12 mouse cellular contexts compared by ENCODE assay signal in the genomic region with DNA sequence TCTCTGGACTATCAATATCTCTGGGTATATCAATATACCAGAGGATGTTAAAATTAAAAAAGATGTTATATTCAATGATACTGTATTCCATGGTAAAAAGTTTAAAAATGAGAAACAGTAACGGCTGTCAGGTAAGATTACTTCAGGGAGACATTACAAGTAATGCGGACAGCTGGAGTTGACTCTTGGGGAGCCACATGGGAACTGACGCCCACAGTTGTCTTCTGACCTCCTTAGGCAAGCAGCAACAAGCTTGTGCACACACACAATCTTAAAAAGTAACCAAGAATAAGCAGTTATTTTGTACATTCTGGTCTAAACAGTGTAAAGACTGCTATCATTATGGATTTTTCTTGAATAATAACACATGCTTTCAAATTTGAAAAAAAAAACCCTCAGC. TPM values are rescaled to one million over a fixed set of nuclear protein-coding genes. Genes with fewer than 3 reads are reported as not detected.
DNase-seq lines count a peak whose midpoint lies in the region; ATAC-seq and TF ChIP-seq lines count a peak whose summit lies in the region.
"Had no signal": no experiment of that assay in that cellular context is flagged by ENCODE, and none has a peak within 500 bp of the region (broad histone marks: within the 10 kb centered on the region; RNA-seq: fewer than 3 reads in every experiment).

No protein-coding gene starts in this region.

- peak overlapping the region; percentile 88 for H3K4me2 ChIP-seq in heart, embryonic 15.5 days
- H3K4me2 ChIP-seq in limb, embryonic 11.5 days (ENCODE audit: low read depth, severe bottlenecking), result peak overlapping the region; percentile 80; the same call in 1 of the 2 replicates
- peak overlapping the region; percentile 84 for H3K4me2 ChIP-seq in embryonic facial prominence, embryonic 14.5 days (ENCODE audit: low read depth, low read length)
- peak overlapping the region; percentile 96 for H3K4me2 ChIP-seq in liver, embryonic 14.5 days (ENCODE audit: low read depth)

- TF ChIP-seq EP300 in liver, embryonic 14.5 days (IDR thresholded peaks at IDR 0.05; ENCODE audit: low read depth), result no peak

- H3K9ac ChIP-seq in heart, embryonic 15.5 days, result no peak overlapping the region
- no peak overlapping the region for H3K9ac ChIP-seq in limb, embryonic 11.5 days (ENCODE audit: low read length)
- no peak overlapping the region for H3K9ac ChIP-seq in embryonic facial prominence, embryonic 14.5 days (ENCODE audit: low read depth, low read length)
- H3K9ac ChIP-seq in liver, embryonic 14.5 days (replicated peaks), result peak overlapping the region; percentile 99
- H3K9ac ChIP-seq: limb, embryonic 12.5 days had no signal

- peaks cover 45% of the 10 kb centered on the region for H3K4me1 ChIP-seq in heart, embryonic 15.5 days (replicated peaks)
- H3K4me1 ChIP-seq in limb, embryonic 11.5 days (ENCODE audit: control insufficient read depth, insufficient read depth, low read length), result peaks cover 28% of the 10 kb centered on the region
- H3K4me1 ChIP-seq in limb, embryonic 10.5 days, result peaks cover 58% of the 10 kb centered on the region
- peaks cover 32% of the 10 kb centered on the region for H3K4me1 ChIP-seq in embryonic facial prominence, embryonic 14.5 days (ENCODE audit: control insufficient read depth, insufficient read depth, low read length)
- H3K4me1 ChIP-seq in liver, embryonic 14.5 days (replicated peaks; ENCODE audit: control insufficient read depth in 2 of 2, insufficient read depth in 2 of 2, low read length in 1 of 2), result peaks cover 39 to 47% of the 10 kb centered on the region in 2 experiments

- no peaks in the 10 kb centered on the region for H3K36me3 ChIP-seq in heart, embryonic 15.5 days
- 0 out of 2 replicates have a peak, but pooled peaks cover under 1% of the 10 kb centered on the region for H3K36me3 ChIP-seq in limb, embryonic 11.5 days (ENCODE audit: control insufficient read depth, insufficient read depth, low read length)
- peaks cover 12% of the 10 kb centered on the region for H3K36me3 ChIP-seq in limb, embryonic 10.5 days
- no peaks in the 10 kb centered on the region for H3K36me3 ChIP-seq in embryonic facial prominence, embryonic 14.5 days (ENCODE audit: control insufficient read depth, insufficient read depth, low read length)
- H3K36me3 ChIP-seq in liver, embryonic 14.5 days (replicated peaks; ENCODE audit: control insufficient read depth, insufficient read depth, low read depth), result no peaks in the 10 kb centered on the region; the same call in none of the 2 replicates
- H3K36me3 ChIP-seq: embryonic facial prominence, embryonic 15.5 days; limb, embryonic 12.5 days had no signal

- no peak overlapping the region for H3K27ac ChIP-seq in heart, embryonic 15.5 days
- no peak overlapping the region for H3K27ac ChIP-seq in limb, embryonic 11.5 days (replicated peaks; ENCODE audit: low read depth, low read length)
- no peak overlapping the region for H3K27ac ChIP-seq in limb, embryonic 10.5 days
- H3K27ac ChIP-seq in embryonic facial prominence, embryonic 14.5 days (replicated peaks; ENCODE audit: low read depth, low read length), result no peak overlapping the region
- H3K27ac ChIP-seq in liver, embryonic 14.5 days, result peak overlapping the region; percentile 94
- H3K27ac ChIP-seq: limb, embryonic 12.5 days had no signal

- no peak for ATAC-seq in heart, embryonic 15.5 days (replicated peaks; ENCODE audit: insufficient number of reproducible peaks, insufficient read depth, low FRiP score, low read depth)
- ATAC-seq in limb, embryonic 11.5 days (ENCODE audit: insufficient number of reproducible peaks, low FRiP score, low TSS enrichment, low read depth), result no peak
- ATAC-seq in embryonic facial prominence, embryonic 14.5 days (ENCODE audit: low read depth), result no peak
- ATAC-seq in liver, embryonic 14.5 days (ENCODE audit: insufficient read depth), result no peak

- DNase-seq in heart, postnatal 25 days (ENCODE audit: low spot score), result no peak
- no peak for DNase-seq in limb, embryonic 11.5 days (ENCODE audit: low spot score)
- DNase-seq in limb, embryonic 10.5 days (ENCODE audit: low spot score), result no peak
- no peak for DNase-seq in embryonic facial prominence, embryonic 14.5 days (ENCODE audit: low spot score)
- no peak for DNase-seq in liver, embryonic 14.5 days (ENCODE audit: low read depth in 3 of 3, low spot score in 3 of 3)
- no peak for DNase-seq in testis, postnatal 14 days (ENCODE audit: low spot score)
- DNase-seq in c-Kit-positive CD71-positive TER-119-positive erythroid progenitor cells, embryonic 14.5 days (ENCODE audit: low spot score), result no peak
- DNase-seq: cerebellum, adult 9-11 months; heart, postnatal 4 days had no signal

- TF ChIP-seq CTCF in liver, embryonic 14.5 days (IDR thresholded peaks at IDR 0.05; ENCODE audit: low read depth), result no peak

- no peaks in the 10 kb centered on the region for H3K27me3 ChIP-seq in heart, embryonic 15.5 days
- no peaks in the 10 kb centered on the region for H3K27me3 ChIP-seq in limb, embryonic 11.5 days (ENCODE audit: control insufficient read depth, insufficient read depth, low read length)
- H3K27me3 ChIP-seq in limb, embryonic 10.5 days (ENCODE audit: low read depth, poor library complexity, severe bottlenecking), result no peaks in the 10 kb centered on the region
- H3K27me3 ChIP-seq in embryonic facial prominence, embryonic 14.5 days (replicated peaks; ENCODE audit: control insufficient read depth, insufficient read depth, low read length), result no peaks in the 10 kb centered on the region
- H3K27me3 ChIP-seq in liver, embryonic 14.5 days (ENCODE audit: control insufficient read depth, insufficient read depth, low read length), result no peaks in the 10 kb centered on the region
- H3K27me3 ChIP-seq: embryonic facial prominence, embryonic 15.5 days; limb, embryonic 12.5 days had no signal

- intact Hi-C loops in heart, postnatal 25 days (cut with DNase I), result loop anchor here (5.0 kb wide), 3 partner anchors 52 to 83 kb away; no protein-coding TSS in a partner anchor

- 64% methylated on average over 3 of the region's 3 CpGs for WGBS in heart, embryonic 15.5 days
- WGBS in limb, embryonic 11.5 days, result 80% methylated on average over 3 of the region's 3 CpGs
- WGBS in limb, embryonic 10.5 days, result 89% methylated on average over 3 of the region's 3 CpGs
- 45% methylated on average over 3 of the region's 3 CpGs for WGBS in embryonic facial prominence, embryonic 14.5 days
- 36% methylated on average over 3 of the region's 3 CpGs for WGBS in liver, embryonic 14.5 days (ENCODE audit: insufficient replicate concordance)

- no peaks in the 10 kb centered on the region for H3K9me3 ChIP-seq in heart, embryonic 15.5 days (replicated peaks)
- no peaks in the 10 kb centered on the region for H3K9me3 ChIP-seq in limb, embryonic 11.5 days (ENCODE audit: control insufficient read depth, low read length)
- H3K9me3 ChIP-seq in limb, embryonic 10.5 days (replicated peaks), result no peaks in the 10 kb centered on the region
- H3K9me3 ChIP-seq in embryonic facial prominence, embryonic 14.5 days (ENCODE audit: control insufficient read depth, low read length), result no peaks in the 10 kb centered on the region
- no peaks in the 10 kb centered on the region for H3K9me3 ChIP-seq in liver, embryonic 14.5 days (ENCODE audit: control insufficient read depth, low read length)
- H3K9me3 ChIP-seq: embryonic facial prominence, embryonic 15.5 days; limb, embryonic 12.5 days had no signal

- peak overlapping the region; percentile 94; the same call in 1 of the 2 replicates for H3K4me3 ChIP-seq in heart, embryonic 15.5 days
- no peak overlapping the region for H3K4me3 ChIP-seq in limb, embryonic 11.5 days (ENCODE audit: low read depth, low read length)
- no peak overlapping the region; the same call in 1 of the 2 replicates for H3K4me3 ChIP-seq in limb, embryonic 10.5 days
- H3K4me3 ChIP-seq in embryonic facial prominence, embryonic 14.5 days (ENCODE audit: low read depth, low read length), result no peak overlapping the region
- peak overlapping the region; percentile 21 to 96; a peak in 2 of 4 replicates for H3K4me3 ChIP-seq in liver, embryonic 14.5 days (ENCODE audit: insufficient read depth in 1 of 2, low read depth in 2 of 2, low read length in 2 of 2)

RNA-seq across cellular contexts. Expression of a gene that starts 2.2 kb away (rescaled TPM):
- polyA plus RNA-seq in heart, embryonic 15.5 days (2015; fragmentation: Nextera tagmentation; extraction: Ambion mirVana), result 49.9 and 57.6 TPM in 2 replicates
- 10 to 100 TPM; 43.8 to 44.9 TPM for total RNA-seq in heart, postnatal 25 days (2021)
- 49.6 and 51.0 TPM in 2 replicates for polyA plus RNA-seq in limb, embryonic 11.5 days (2014; fragmentation: Nextera tagmentation; extraction: Ambion mirVana)
- polyA plus RNA-seq in limb, embryonic 10.5 days (2016; fragmentation: Nextera tagmentation; extraction: Ambion mirVana), result 47.5 and 59.2 TPM in 2 replicates
- polyA plus RNA-seq in embryonic facial prominence, embryonic 14.5 days (2014; fragmentation: Nextera tagmentation; extraction: Ambion mirVana), result 52.0 and 61.2 TPM in 2 replicates
- 20.7 and 24.1 TPM in 2 replicates for polyA plus RNA-seq in liver, embryonic 14.5 days (2012; rRNA removed)
- 28.1 and 33.5 TPM in 2 replicates for polyA plus RNA-seq in liver, embryonic 14.5 days (2014; fragmentation: Nextera tagmentation; extraction: Ambion mirVana)

Comparison
In these comparisons a context has a peak if more than half of its experiments do, and no peak if none do; other contexts are left out.
1. H3K4me3 ChIP-seq: peak in heart, embryonic 15.5 days (single experiment) and liver, embryonic 14.5 days (2 of 2); none in limb, embryonic 11.5 days (single experiment), limb, embryonic 10.5 days (single experiment) and embryonic facial prominence, embryonic 14.5 days (single experiment).
2. Peak in every context shown above with its lines, with median percentiles within 50 percentile points of each other: H3K4me2 ChIP-seq.